Mouse (Mus musculus): ENCODE measurements around the gene Gfod2. TPM values are rescaled to one million over a fixed set of nuclear protein-coding genes. Genes with fewer than 3 reads are reported as not detected.
A peak's percentile ranks its signal among the peaks of the same experiment; 100 is the strongest.

Gene Gfod2
- polyA plus RNA-seq, 1 experiment = 9.7 TPM

GRCm38 (mm10) chr8:105706426-105706825 is 52.0 kb downstream of the Gfod2 start:
- Histone ChIP-seq H3K27me3 (replicated peaks) (no peaks in the 10 kb centered on the region), H3K4me3 (replicated peaks) (peak overlapping the region; percentile 73), H3K4me1 (peaks cover 70% of the 10 kb centered on the region), H3K36me3 (replicated peaks; ENCODE audit: low read length) (peaks cover 31% of the 10 kb centered on the region), H3K9me3 (no peaks in the 10 kb centered on the region)
- no peak for TF ChIP-seq GATA1 (IDR thresholded peaks at IDR 0.05; ENCODE audit: borderline replicate concordance, low read length)
- no peak for TF ChIP-seq FLI1 (IDR thresholded peaks at IDR 0.05; ENCODE audit: low read length)

GRCm38 (mm10) chr8:105704955-105705354 is 53.5 kb downstream of the Gfod2 start:
- peaks cover 77% of the 10 kb centered on the region for H3K4me1 ChIP-seq

GRCm38 (mm10) chr8:105704146-105704812 is 54.2 kb downstream of the Gfod2 start:
- no peak overlapping the region for H3K4me3 ChIP-seq (replicated peaks)
- no peaks in the 10 kb centered on the region for H3K27me3 ChIP-seq (replicated peaks)
- H3K4me1 ChIP-seq = peaks cover 83% of the 10 kb centered on the region
- peaks cover 37% of the 10 kb centered on the region for H3K36me3 ChIP-seq (replicated peaks; ENCODE audit: low read length)
- H3K9me3 ChIP-seq = no peaks in the 10 kb centered on the region
- no peak for TF ChIP-seq GATA1 (IDR thresholded peaks at IDR 0.05; ENCODE audit: borderline replicate concordance, low read length)
- no peak for TF ChIP-seq FLI1 (IDR thresholded peaks at IDR 0.05; ENCODE audit: low read length)

More at GRCm38 (mm10) chr8:105704955-105705354, 53.5 kb downstream of the Gfod2 start:
- TF ChIP-seq GATA1 (IDR thresholded peaks at IDR 0.05; ENCODE audit: borderline replicate concordance, low read length) (no peak), FLI1 (IDR thresholded peaks at IDR 0.05; ENCODE audit: low read length) (no peak)
- Histone ChIP-seq H3K4me3 (replicated peaks) (no peak overlapping the region), H3K36me3 (replicated peaks; ENCODE audit: low read length) (peaks cover 31% of the 10 kb centered on the region), H3K9me3 (no peaks in the 10 kb centered on the region), H3K27me3 (replicated peaks) (no peaks in the 10 kb centered on the region)

GRCm38 (mm10) chr8:105702731-105703415 is 55.6 kb downstream of the Gfod2 start:
- no peaks in the 10 kb centered on the region for H3K27me3 ChIP-seq (replicated peaks)
- H3K36me3 ChIP-seq (replicated peaks; ENCODE audit: low read length) = peaks cover 49% of the 10 kb centered on the region
- H3K4me1 ChIP-seq = peaks cover 73% of the 10 kb centered on the region
- TF ChIP-seq FLI1 (IDR thresholded peaks at IDR 0.05; ENCODE audit: low read length) (no peak), GATA1 (IDR thresholded peaks at IDR 0.05; ENCODE audit: borderline replicate concordance, low read length) (no peak)
- no peaks in the 10 kb centered on the region for H3K9me3 ChIP-seq
- peak overlapping the region; percentile 1 for H3K4me3 ChIP-seq (replicated peaks)

GRCm38 (mm10) chr8:105702001-105702401 is 56.5 kb downstream of the Gfod2 start:
- Histone ChIP-seq H3K4me3 (replicated peaks) (peak overlapping the region; percentile 93), H3K4me1 (peaks cover 64% of the 10 kb centered on the region), H3K36me3 (replicated peaks; ENCODE audit: low read length) (peaks cover 58% of the 10 kb centered on the region), H3K27me3 (replicated peaks) (no peaks in the 10 kb centered on the region), H3K9me3 (no peaks in the 10 kb centered on the region)
- TF ChIP-seq FLI1 (IDR thresholded peaks at IDR 0.05; ENCODE audit: low read length) = no peak
- TF ChIP-seq GATA1 (IDR thresholded peaks at IDR 0.05; ENCODE audit: borderline replicate concordance, low read length) = no peak

- H3K9me3 ChIP-seq = no peaks in the 10 kb centered on the region
- TF ChIP-seq GATA1 (IDR thresholded peaks at IDR 0.05; ENCODE audit: borderline replicate concordance, low read length) (no peak), FLI1 (IDR thresholded peaks at IDR 0.05; ENCODE audit: low read length) (no peak)
- H3K36me3 ChIP-seq (replicated peaks; ENCODE audit: low read length) = peaks cover 66% of the 10 kb centered on the region
- H3K4me3 ChIP-seq (replicated peaks) = peak within 1 kb of the TSS; percentile 93
- H3K27me3 ChIP-seq (replicated peaks) = no peaks in the 10 kb centered on the region
- peaks cover 56% of the 10 kb centered on the region for H3K4me1 ChIP-seq
These were observed 57.3 kb downstream of the Gfod2 start, which contains the start of the genes Acd and Pard6a for GRCm38 (mm10) chr8:105700966-105701824. Gene Acd (minus strand): TSS chr8:105701102. Gene Pard6a (plus strand): TSS chr8:105701148.

- TF ChIP-seq GATA1 (IDR thresholded peaks at IDR 0.05; ENCODE audit: borderline replicate concordance, low read length) = no peak
- no peak for TF ChIP-seq FLI1 (IDR thresholded peaks at IDR 0.05; ENCODE audit: low read length)
- Histone ChIP-seq H3K4me3 (replicated peaks) (peak overlapping the region; percentile 93), H3K4me1 (peaks cover 50% of the 10 kb centered on the region), H3K9me3 (no peaks in the 10 kb centered on the region), H3K27me3 (replicated peaks) (no peaks in the 10 kb centered on the region), H3K36me3 (replicated peaks; ENCODE audit: low read length) (peaks cover 72% of the 10 kb centered on the region)
These were observed 57.9 kb downstream of the Gfod2 start for GRCm38 (mm10) chr8:105700566-105700965.

- TF ChIP-seq GATA1 (IDR thresholded peaks at IDR 0.05; ENCODE audit: borderline replicate concordance, low read length) = no peak
- TF ChIP-seq FLI1 (IDR thresholded peaks at IDR 0.05; ENCODE audit: low read length) = no peak
These were observed 58.8 kb downstream of the Gfod2 start for GRCm38 (mm10) chr8:105699488-105700215.

GRCm38 (mm10) chr8:105698734-105699133 is 59.7 kb downstream of the Gfod2 start:
- Histone ChIP-seq H3K27me3 (replicated peaks) (no peaks in the 10 kb centered on the region), H3K36me3 (replicated peaks; ENCODE audit: low read length) (peaks cover 75% of the 10 kb centered on the region), H3K4me3 (replicated peaks) (no peak overlapping the region), H3K4me1 (peaks cover 32% of the 10 kb centered on the region), H3K9me3 (no peaks in the 10 kb centered on the region)
- TF ChIP-seq FLI1 (IDR thresholded peaks at IDR 0.05; ENCODE audit: low read length) = no peak
- no peak for TF ChIP-seq GATA1 (IDR thresholded peaks at IDR 0.05; ENCODE audit: borderline replicate concordance, low read length)

More at GRCm38 (mm10) chr8:105699488-105700215, 58.8 kb downstream of the Gfod2 start:
- Histone ChIP-seq H3K4me3 (replicated peaks) (peak overlapping the region; percentile 93), H3K27me3 (replicated peaks) (no peaks in the 10 kb centered on the region), H3K36me3 (replicated peaks; ENCODE audit: low read length) (peaks cover 77% of the 10 kb centered on the region), H3K9me3 (no peaks in the 10 kb centered on the region), H3K4me1 (peaks cover 41% of the 10 kb centered on the region)

Data from megakaryocyte, embryonic 14.5 days (primary cell).